Mouse (Mus musculus) heart, adult 10 weeks (tissue): ENCODE data around the gene Rpl23a. TPM values are rescaled to one million over a fixed set of nuclear protein-coding genes. Genes with fewer than 3 reads are reported as not detected.

ENCODE experiments used
- polyA plus RNA-seq: library from polyadenylated mRNA; stranded (reverse); fragments of 350-450 nt; fragmentation: Illumina TruSeq; extraction: RNeasy Lipid Tissue Mini Kit (QIAGEN cat#74804); gene quantifications from one replicate; pipeline ENCODE4 v1.2.3, GENCODE M21; 2014; ENCODE audit warnings: low read depth, low replicate concordance

Gene Rpl23a
- 1,229 TPM for polyA plus RNA-seq

DNA sequence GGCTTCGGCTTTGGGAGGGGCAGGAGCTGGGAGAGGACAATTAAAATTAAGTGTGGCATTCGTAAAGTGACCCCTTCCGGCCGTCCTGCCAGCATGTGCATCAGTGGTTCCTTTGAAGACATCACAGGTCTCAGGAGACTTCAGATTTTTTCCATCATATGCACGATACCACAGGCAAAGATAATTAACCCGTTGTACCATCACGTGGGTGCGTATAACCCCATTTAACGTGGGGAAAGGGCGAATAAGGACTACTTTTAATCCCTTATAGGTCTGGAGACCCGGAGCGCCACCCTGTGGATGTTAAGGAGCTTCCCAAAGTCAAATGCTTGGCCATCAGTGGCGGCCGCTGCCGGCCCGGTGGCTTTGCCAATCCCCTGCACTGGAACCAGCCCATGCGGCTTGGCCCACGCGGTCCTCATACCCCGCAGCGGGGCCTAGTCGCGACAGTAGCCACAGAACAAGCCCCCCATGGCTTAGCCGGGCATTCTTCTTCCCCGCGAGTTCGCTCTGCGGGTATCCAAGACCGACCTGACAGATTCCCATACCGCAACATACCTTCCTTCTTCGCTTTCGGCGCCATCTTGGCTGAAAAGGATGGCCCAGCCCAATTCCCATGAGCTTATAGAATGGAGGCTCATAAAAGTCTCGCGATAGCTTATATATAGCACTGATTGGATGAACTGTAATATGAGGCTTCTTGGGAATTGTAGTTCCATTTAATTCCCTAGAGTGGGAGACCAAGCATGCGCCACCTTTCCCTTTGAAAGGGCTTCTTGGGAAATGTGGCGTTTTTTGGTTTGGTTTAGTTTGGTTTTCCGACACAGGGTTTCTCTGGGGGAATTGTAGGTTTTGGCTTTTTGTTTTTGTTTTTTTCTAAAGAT is at the start of gene Rpl23a:
Gene Rpl23a, minus strand, starts transcription at position 624 of the 884 bp plus-strand sequence.

GRCm38 (mm10) chr11:78193113-78193512 is 9.7 kb upstream of the Rpl23a start, which contains the start of gene Proca1:
Proca1 (plus strand) TSS chr11:78193392.

DNA sequence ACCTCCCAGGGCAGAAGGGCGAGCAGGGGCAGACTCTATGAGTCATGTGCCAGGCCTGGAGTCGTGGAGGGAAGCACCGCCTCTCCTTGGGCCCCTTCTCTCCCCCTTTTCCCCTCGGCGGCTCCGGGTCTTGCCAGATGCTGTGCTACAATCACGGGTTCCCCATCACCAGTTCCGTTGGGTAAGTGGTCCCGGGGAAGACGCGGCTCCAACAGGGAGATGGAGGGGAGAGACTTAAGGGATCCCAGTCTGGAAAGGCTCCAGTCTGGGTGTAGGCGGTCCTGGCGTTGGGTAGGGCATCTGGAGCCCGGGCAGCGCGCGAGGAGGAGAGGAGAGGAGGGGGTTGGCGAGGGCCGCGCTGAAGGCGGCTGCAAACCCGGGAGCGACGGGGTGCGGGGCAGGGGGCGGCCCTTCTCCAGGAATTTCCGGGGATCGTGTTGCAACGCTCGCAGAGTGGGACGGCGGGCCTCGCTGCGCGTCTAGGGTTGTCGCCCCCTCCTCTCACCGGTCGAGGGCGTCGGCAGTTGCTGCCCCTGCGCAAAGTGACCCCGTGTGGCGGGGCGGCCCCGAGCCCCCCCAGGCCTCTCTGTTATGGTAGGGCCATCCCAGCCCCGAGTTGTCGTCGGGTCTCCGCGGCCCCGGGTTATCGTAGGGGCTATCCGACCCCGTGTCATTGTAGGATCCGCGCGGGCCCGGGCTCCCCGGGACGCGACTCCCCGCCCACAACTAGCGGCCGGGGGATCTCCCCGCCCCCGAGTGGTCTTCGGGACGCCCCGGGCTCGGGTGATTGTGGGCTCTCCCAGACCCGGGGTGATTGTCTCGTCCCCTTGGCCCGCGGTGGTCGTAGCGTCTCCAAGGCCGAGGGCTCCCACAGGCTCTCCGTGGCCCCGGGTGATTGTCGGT is 5.2 kb upstream of the Rpl23a start, which contains the start of gene Rab34:
Gene Rab34, plus strand, starts transcription at position 100 of the 903 bp plus-strand sequence.

DNA sequence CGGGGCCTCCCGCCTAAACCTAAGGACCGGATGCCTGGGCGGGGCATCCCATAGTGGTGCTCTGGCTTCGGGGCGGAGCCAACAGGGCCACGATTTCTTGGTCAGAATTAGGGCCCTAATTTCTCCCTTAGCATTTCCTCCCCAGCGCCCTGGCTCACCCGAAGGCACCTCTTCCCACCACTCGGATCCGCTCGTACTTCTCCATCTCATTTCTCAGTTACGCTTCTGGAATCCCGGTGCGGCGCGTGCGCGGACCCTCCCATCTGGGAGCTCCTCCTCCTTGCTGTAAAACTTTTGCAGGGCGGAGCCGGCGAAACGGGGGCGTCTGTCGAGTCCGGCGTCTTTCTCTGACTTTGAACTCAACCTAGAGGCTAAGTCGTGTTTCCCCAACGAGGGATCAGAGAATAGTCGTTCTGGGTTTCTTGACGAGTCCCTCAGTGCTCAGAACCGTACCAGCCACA is 7.0 kb downstream of the Rpl23a start, which contains the start of the genes Nek8 and Tlcd1:
Gene Nek8, minus strand, starts transcription at position 274 of the 461 bp plus-strand sequence.
Gene Tlcd1, plus strand, starts transcription at position 310 of the 461 bp plus-strand sequence.

DNA sequence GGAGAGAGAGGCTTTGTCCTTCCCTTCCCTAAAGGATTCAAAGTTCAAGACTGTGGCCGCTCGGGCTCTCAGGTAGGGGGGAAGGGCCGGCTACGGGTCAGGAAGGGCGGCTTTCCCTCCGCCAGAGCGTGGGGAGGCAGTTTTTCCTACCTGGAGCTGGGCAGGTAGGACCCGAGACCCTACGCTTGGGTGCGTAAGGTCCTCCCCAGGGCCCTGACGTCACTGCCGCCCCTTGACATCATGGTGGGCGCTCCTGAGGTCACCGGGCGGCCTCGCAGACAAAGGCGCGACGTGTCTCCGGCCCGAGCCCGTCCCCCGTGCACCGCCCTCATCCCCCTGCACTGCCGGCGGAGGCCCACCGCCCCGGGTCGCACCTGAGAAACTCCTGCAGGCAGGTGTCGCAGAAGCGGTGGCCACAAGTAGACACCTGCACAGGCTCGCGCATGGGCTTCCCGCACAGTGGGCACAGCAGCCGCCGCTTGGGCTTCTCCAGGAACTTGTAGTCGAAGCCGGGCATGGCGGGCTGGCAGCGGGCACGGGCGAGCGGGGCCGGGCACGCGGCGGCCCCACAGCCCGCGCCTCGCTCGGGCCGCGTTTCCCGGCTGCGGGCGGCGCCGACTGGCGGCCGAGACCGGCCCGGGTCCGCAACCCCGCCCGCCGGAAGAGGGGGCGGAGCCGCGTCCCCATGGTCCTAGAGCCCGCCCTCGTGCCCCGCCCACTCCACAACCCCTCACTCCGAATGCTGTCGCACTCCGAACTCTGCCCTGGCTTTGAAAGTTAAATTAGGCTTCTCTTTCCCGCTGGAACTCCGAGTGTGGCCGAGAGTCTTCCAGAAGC is 18.2 kb downstream of the Rpl23a start, which contains the start of gene Traf4:
Gene Traf4, minus strand, starts transcription at position 666 of the 837 bp plus-strand sequence.

Other genes starting within 250 kb of the Rpl23a start
- gene Phf12, start 200.8 kb downstream of the Rpl23a start, polyA plus RNA-seq, result 25.0 TPM
- 3.2 TPM for gene Dhrs13, start 151.3 kb downstream of the Rpl23a start, polyA plus RNA-seq
- 57.8 TPM for gene Flot2, start 145.7 kb downstream of the Rpl23a start, polyA plus RNA-seq
- 23.7 TPM for gene Eral1, start 103.2 kb downstream of the Rpl23a start, polyA plus RNA-seq
- gene Fam222b, start 88.9 kb downstream of the Rpl23a start, polyA plus RNA-seq, result 10.5 TPM
- gene Traf4, start 18.0 kb downstream of the Rpl23a start, polyA plus RNA-seq, result 5.6 TPM
- 4.2 TPM for gene Nek8, start 6.9 kb downstream of the Rpl23a start, polyA plus RNA-seq
- 12.8 TPM for gene Tlcd1, start 6.9 kb downstream of the Rpl23a start, polyA plus RNA-seq
- gene Rab34, start 4.8 kb upstream of the Rpl23a start, polyA plus RNA-seq, result 15.8 TPM
- gene Proca1, start 9.8 kb upstream of the Rpl23a start, polyA plus RNA-seq, result 2.3 TPM
- gene Sdf2, start 62.2 kb upstream of the Rpl23a start, polyA plus RNA-seq, result 70.7 TPM
- 25.6 TPM for gene Supt6, start 62.4 kb upstream of the Rpl23a start, polyA plus RNA-seq
- 147 TPM for gene 2610507B11Rik, start 78.2 kb upstream of the Rpl23a start, polyA plus RNA-seq
- 0.45 TPM for gene BC030499, start 107.3 kb upstream of the Rpl23a start, polyA plus RNA-seq
- gene Spag5, start 117.9 kb upstream of the Rpl23a start, polyA plus RNA-seq, result 0.37 TPM
- 0.63 TPM for gene Aldoc, start 139.4 kb upstream of the Rpl23a start, polyA plus RNA-seq
- 23.8 TPM for gene Pigs, start 144.8 kb upstream of the Rpl23a start, polyA plus RNA-seq
- 6.7 TPM for gene Unc119, start 159.9 kb upstream of the Rpl23a start, polyA plus RNA-seq
- not detected for gene Foxn1, start 203.0 kb upstream of the Rpl23a start, polyA plus RNA-seq
- gene Slc13a2, start 238.6 kb upstream of the Rpl23a start, polyA plus RNA-seq, result not detected